Mouse (Mus musculus) C3H10T1/2 (cell line): ENCODE measurements around the gene Mrto4. TPM values are rescaled to one million over a fixed set of nuclear protein-coding genes. Genes with fewer than 3 reads are reported as not detected.

Experiments
- polyA plus RNA-seq, 2 experiments: library from polyadenylated mRNA; unstranded; fragments of >200 nt; fragmentation: generic; extraction: Trizol; gene quantifications; one replicate each; pipeline ENCODE4 v1.2.1; 2012; ENCODE audit warnings: missing spikeins in 2 of 2

The Mrto4 gene
- 100 to 1,000 TPM in 1 of 2 experiments, 10 to 100 TPM in 1; 43.9 to 184 TPM for polyA plus RNA-seq

DNA sequence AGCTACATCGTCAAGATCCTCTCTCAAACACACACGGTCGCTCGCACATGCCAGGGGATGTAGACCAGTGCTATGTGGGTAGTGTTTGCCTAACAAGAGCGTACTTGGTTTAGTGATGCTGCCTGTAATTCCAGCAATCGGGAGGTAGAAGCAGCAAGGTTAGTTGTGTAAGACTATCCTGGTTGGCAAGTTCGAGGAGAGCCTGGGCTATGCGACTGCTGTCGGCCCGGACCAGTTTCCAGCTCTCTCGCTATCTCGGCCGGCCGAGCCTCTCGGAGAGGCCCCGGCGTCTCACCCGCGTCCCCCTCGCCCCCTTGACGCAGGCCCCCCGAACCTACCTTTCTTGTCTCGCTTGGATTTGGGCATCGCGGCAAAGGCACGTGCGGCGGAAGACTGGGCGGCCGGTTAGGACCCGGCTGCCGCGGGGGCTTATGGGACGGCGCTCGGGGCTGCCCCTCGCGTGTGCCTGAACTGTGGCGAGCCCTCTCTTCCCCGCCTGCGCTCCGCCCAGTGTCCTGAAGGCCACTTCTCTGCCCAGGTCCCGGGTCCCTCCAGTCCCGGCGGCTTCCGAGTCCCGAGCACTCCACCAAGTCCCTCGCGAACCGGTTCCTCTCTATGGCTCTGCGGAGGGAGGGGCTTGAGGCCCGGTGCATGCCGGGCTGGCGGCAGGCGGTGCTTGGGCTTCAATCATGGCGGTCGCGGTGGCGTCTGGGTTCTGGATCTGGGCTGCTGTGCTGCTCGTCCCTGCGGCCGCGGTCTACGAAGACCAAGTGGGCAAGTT is at the start of gene Mrto4, which contains the start of the genes Emc1 and Ubr4:
Mrto4 (minus strand) TSS at position 646 of the 781 bp plus-strand sequence.
Emc1 (plus strand) TSS at position 657 of the 781 bp plus-strand sequence.
Ubr4 (plus strand) TSS at position 679 of the 781 bp plus-strand sequence.

DNA sequence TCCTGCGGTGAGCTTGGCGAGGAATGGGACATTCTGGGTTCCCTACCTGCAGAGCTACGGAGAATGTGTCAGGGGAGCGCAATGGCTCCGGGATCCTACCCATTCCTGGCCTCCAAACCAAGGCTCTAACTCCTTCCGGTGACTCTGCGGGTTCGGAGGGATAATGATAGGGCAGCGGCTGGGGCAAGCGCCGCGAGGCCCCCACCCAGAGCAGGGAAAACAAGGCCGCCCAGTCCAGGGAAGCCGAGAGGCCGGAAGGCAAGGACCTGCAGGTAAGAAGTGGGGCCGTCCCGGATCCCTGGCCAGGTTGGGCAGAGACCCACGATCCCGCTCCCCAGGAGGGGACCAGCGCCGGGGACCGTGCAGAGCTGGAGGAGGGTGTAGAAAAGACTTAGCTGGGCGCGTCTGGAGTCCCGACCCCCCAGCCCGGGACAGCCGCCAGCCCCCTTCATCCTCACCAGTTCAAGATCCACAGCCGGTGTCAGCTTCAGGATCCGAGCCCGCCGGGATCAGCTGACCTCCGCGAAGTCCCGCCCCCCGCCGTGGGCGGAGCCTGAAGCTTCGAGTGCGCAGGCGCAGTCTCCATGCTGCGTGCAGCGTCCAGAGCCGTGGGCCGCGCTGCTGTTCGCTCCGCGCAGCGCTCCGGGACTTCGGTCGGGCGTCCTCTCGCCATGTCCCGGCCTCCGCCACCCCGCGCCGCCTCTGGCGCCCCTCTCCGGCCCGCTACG is 42.0 kb downstream of the Mrto4 start, which contains the start of the genes Pqlc2 and Akr7a5:
Pqlc2 (minus strand) TSS at position 538 of the 728 bp plus-strand sequence.
Akr7a5 (plus strand) TSS at position 574 of the 728 bp plus-strand sequence.

Other genes starting within 250 kb of the Mrto4 start
- gene Minos1, start 221.5 kb downstream of the Mrto4 start, polyA plus RNA-seq = 100 to 1,000 TPM; 182 to 240 TPM
- 100 to 1,000 TPM; 162 to 232 TPM for gene Capzb, start 159.7 kb downstream of the Mrto4 start, polyA plus RNA-seq
- 1 to 10 TPM; 4.3 to 4.9 TPM for gene Pqlc2, start 41.9 kb downstream of the Mrto4 start, polyA plus RNA-seq
- gene Akr7a5, start 41.8 kb downstream of the Mrto4 start, polyA plus RNA-seq = 100 to 1,000 TPM; 108 to 114 TPM
- 10 to 100 TPM in 1 of 2 experiments, 1 to 10 TPM in 1; 2.6 to 14.0 TPM for gene Emc1, start within 50 bp of the Mrto4 start, polyA plus RNA-seq
- 100 to 1,000 TPM in 1 of 2 experiments, 10 to 100 TPM in 1; 33.5 to 111 TPM for gene Ubr4, start within 50 bp of the Mrto4 start, polyA plus RNA-seq
- 1 to 10 TPM; 4.2 to 8.3 TPM for gene Iffo2, start 178.0 kb upstream of the Mrto4 start, polyA plus RNA-seq